Mouse (Mus musculus): ENCODE data around the gene Optc. TPM values are rescaled to one million over a fixed set of nuclear protein-coding genes. Genes with fewer than 3 reads are reported as not detected.
A peak's percentile ranks its signal among the peaks of the same experiment; 100 is the strongest.

Gene Optc
- polyA plus RNA-seq, 1 experiment from 2014 or later = 3.6 TPM

DNA sequence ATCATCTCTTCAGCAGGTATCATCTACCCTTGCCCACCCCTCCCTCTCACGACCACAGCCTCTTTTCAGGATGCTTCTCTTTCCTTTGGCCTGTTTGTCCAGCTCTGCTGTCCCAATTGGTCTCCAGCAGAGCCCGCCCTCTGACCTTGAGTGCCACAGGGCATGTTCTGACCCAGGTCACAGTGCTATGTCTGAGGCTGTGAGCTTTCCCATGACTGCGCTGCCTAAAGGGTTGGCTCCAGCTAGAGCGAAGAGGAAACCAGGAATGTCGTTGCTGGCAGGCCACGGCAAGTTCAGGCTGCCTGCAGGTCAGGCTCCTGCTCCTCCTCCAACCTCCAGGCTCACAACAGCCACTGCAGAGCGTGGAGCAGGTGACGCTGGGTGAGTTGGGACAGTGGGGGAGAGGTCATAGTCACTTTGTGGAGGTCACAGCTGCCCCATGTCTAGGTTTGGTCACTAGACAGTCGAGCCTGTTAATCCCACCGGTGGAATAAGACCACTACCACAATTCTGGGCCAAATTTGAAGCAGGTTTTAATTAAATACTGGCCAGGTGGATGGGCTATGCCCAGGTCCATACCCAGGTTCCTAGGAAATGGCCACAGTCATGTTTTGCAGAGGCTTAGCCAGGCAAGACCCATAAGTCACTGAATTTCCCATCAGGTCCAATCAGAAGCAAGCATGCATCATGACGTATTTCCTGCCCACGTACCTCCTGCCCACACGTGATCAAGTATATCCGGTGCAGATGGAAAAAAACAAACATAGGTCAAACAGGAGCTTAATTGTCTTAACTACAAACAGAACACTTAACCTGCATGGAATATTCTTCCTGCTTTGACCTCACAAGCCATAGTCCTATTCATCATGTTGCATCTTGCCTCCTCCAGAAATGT is 25.7 kb upstream of the Optc start:
- peak overlapping the region; percentile 70 for H3K27ac ChIP-seq
- H3K9me3 ChIP-seq = no peaks in the 10 kb centered on the region; the same call in 1 of the 2 replicates
- peak; percentile 23 for DNase-seq (ENCODE audit: low spot score)
- H3K4me1 ChIP-seq (replicated peaks) = peaks cover 19% of the 10 kb centered on the region
- H3K36me3 ChIP-seq = no peaks in the 10 kb centered on the region
- 62% methylated on average over 14 of the region's 14 CpGs for WGBS
- H3K27me3 ChIP-seq (ENCODE audit: insufficient read depth, poor library complexity, severe bottlenecking) = no peaks in the 10 kb centered on the region
- no peak overlapping the region for H3K4me3 ChIP-seq

- DNase-seq (ENCODE audit: low spot score) = no peak
Measured at GRCm38 (mm10) chr1:133929980-133930379, 22.2 kb upstream of the Optc start.

DNA sequence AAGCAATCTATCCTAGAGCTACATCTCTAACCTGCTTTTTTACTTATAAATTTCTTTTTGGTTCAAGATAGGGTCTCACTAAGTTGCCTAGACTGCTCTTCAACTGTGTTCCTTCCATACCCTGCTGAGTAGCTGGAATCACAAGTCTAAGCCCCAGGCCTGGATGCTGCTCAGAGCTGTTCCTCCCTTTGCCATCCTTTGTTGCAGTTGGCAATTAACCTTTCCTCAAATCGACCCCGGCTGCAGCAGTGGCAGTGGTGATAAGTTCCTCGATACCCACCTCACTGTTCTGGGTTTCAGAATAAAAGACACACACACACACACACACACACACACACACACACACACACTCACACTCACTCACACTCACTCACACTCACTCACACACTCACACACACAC is 17.4 kb upstream of the Optc start:
- Histone ChIP-seq H3K4me3 (no peak overlapping the region), H3K27me3 (ENCODE audit: insufficient read depth, poor library complexity, severe bottlenecking) (peaks cover 3% of the 10 kb centered on the region; the same call in 1 of the 2 replicates), H3K36me3 (no peaks in the 10 kb centered on the region), H3K27ac (no peak overlapping the region), H3K4me1 (replicated peaks) (peaks cover 27% of the 10 kb centered on the region), H3K9me3 (0 out of 2 replicates have a peak, but pooled peaks cover 4% of the 10 kb centered on the region)
- WGBS = 95% methylated on average over 3 of the region's 3 CpGs
- DNase-seq (ENCODE audit: low spot score) = no peak

More at GRCm38 (mm10) chr1:133929980-133930379, 22.2 kb upstream of the Optc start:
- H3K9me3 ChIP-seq = 0 out of 2 replicates have a peak, but pooled peaks cover 4% of the 10 kb centered on the region
- H3K4me3 ChIP-seq = no peak overlapping the region
- peaks cover 19% of the 10 kb centered on the region for H3K4me1 ChIP-seq (replicated peaks)
- no peak overlapping the region for H3K27ac ChIP-seq
- H3K36me3 ChIP-seq = no peaks in the 10 kb centered on the region
- WGBS = 56% methylated on average over 3 of the region's 3 CpGs
- H3K27me3 ChIP-seq (ENCODE audit: insufficient read depth, poor library complexity, severe bottlenecking) = no peaks in the 10 kb centered on the region

DNA sequence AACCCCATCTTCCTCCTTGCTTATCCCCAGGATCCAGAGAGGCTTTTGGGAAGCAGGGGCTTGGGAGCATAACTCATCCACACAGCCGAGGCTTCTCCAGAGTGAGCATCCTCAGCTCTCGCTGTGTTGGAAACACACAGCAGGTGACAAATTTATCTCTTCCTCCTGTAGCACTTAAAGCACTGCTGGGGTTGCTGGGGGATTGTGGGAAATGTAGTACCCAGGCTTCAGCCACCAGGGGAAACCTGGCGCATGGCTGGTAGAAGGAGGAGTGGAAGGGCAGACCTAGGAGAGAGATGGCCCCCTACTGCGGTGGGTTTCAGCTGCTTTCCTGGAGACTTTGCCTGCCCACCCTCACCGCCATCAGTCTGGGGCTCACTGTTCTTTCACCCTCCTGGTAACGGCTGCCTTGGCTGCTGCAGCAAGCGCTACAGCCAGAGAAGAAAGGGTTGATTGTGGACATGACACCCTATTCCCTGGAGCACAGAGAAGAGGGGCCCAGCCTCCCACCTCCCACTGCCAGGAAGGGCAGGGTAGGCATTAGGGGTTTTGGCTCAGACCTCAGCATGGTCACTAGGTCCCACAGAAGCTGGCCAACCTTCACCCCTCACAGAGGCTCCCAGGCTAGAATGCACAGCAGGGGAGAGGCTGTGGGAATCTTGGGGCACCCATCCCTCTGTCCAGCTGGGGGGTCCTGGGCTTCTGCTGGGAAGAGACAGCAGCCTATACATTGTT is 16.5 kb upstream of the Optc start:
- no peaks in the 10 kb centered on the region for H3K36me3 ChIP-seq
- 0 out of 2 replicates have a peak, but pooled peaks cover 4% of the 10 kb centered on the region for H3K9me3 ChIP-seq
- H3K27me3 ChIP-seq (ENCODE audit: insufficient read depth, poor library complexity, severe bottlenecking) = peaks cover 5% of the 10 kb centered on the region; the same call in 1 of the 2 replicates
- no peak overlapping the region for H3K4me3 ChIP-seq
- DNase-seq (ENCODE audit: low spot score) = peak; percentile 46
- peaks cover 36% of the 10 kb centered on the region for H3K4me1 ChIP-seq (replicated peaks)
- 19% methylated on average over 7 of the region's 7 CpGs for WGBS
- peak overlapping the region; percentile 57 for H3K27ac ChIP-seq

- no peak overlapping the region for H3K27ac ChIP-seq
- 92% methylated on average over 5 of the region's 5 CpGs for WGBS
- no peak overlapping the region for H3K4me3 ChIP-seq
- 0 out of 2 replicates have a peak, but pooled peaks cover 4% of the 10 kb centered on the region for H3K9me3 ChIP-seq
- H3K36me3 ChIP-seq = no peaks in the 10 kb centered on the region
- H3K4me1 ChIP-seq (replicated peaks) = peaks cover 43% of the 10 kb centered on the region
- peaks cover 15% of the 10 kb centered on the region; the same call in 1 of the 2 replicates for H3K27me3 ChIP-seq (ENCODE audit: insufficient read depth, poor library complexity, severe bottlenecking)
- DNase-seq (ENCODE audit: low spot score) = no peak
Measured at GRCm38 (mm10) chr1:133923071-133923470, 15.3 kb upstream of the Optc start.

GRCm38 (mm10) chr1:133921304-133921751 is 13.5 kb upstream of the Optc start, which contains the start of gene Prelp:
TSS of gene Prelp (minus strand) at chr1:133921414.
- Histone ChIP-seq H3K9me3 (0 out of 2 replicates have a peak, but pooled peaks cover under 1% of the 10 kb centered on the region), H3K4me3 (no peak within 1 kb of the TSS), H3K27me3 (ENCODE audit: insufficient read depth, poor library complexity, severe bottlenecking) (peaks cover 18% of the 10 kb centered on the region; the same call in 1 of the 2 replicates), H3K36me3 (no peaks in the 10 kb centered on the region), H3K4me1 (replicated peaks) (peaks cover 56% of the 10 kb centered on the region), H3K27ac (peak within 1 kb of the TSS; percentile 77)
- 32% methylated on average over 8 of the region's 8 CpGs for WGBS
- no peak for DNase-seq (ENCODE audit: low spot score)

DNA sequence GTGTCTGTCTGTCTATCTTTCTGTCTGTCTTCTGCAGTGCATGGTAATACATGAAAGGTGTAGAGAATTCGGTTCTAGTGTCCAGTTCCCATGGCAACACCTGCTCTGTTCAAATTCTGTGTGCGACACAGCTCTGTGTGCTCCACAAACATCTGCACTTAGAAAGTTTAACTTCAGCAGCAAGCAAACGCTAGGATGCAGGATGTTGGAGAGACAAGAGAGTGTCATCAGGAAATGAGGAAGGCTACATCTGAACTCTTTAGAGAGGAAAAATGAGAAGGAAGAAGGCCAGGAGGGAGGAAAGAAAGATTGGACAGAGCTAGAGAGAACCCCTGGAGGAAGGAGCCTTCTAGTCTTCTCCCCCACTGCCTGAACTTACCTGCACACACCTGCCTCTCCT is 13.1 kb upstream of the Optc start:
- Histone ChIP-seq H3K4me3 (no peak overlapping the region), H3K9me3 (no peaks in the 10 kb centered on the region), H3K4me1 (replicated peaks) (peaks cover 56% of the 10 kb centered on the region), H3K27me3 (ENCODE audit: insufficient read depth, poor library complexity, severe bottlenecking) (peaks cover 18% of the 10 kb centered on the region; the same call in 1 of the 2 replicates), H3K27ac (peak overlapping the region; percentile 74), H3K36me3 (no peaks in the 10 kb centered on the region)
- 41% methylated on average over 3 of the region's 3 CpGs for WGBS
- DNase-seq (ENCODE audit: low spot score) = no peak

DNA sequence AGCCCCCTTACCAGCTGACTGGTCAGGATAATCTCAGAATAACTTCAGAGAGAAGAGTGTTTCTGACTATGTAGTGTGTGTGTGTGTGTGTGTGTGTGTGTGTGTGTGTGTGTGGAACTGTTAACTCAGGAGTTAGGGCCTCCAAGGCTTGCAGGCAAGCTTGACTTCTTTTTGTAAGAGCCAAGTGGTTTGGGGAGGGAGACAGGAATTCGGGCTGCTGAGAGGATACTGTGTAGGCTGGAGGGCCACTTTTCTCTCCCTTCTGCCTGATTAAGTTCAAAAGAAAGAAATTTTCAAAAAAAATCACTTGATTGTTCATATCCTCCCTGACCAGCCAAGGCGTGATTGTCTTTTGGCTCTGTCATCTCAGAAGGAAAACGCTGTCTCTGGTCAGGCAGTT is 12.6 kb upstream of the Optc start:
- H3K27ac ChIP-seq = peak overlapping the region; percentile 77
- no peak overlapping the region for H3K4me3 ChIP-seq
- WGBS = 47% methylated on average over 3 of the region's 3 CpGs
- no peak for DNase-seq (ENCODE audit: low spot score)
- H3K4me1 ChIP-seq (replicated peaks) = peaks cover 56% of the 10 kb centered on the region
- H3K27me3 ChIP-seq (ENCODE audit: insufficient read depth, poor library complexity, severe bottlenecking) = peaks cover 18% of the 10 kb centered on the region; the same call in 1 of the 2 replicates
- H3K9me3 ChIP-seq = no peaks in the 10 kb centered on the region
- H3K36me3 ChIP-seq = no peaks in the 10 kb centered on the region

- H3K27ac ChIP-seq = peak overlapping the region; percentile 79
- no peaks in the 10 kb centered on the region for H3K9me3 ChIP-seq
- 38% methylated on average over 6 of the region's 6 CpGs for WGBS
- H3K27me3 ChIP-seq (ENCODE audit: insufficient read depth, poor library complexity, severe bottlenecking) = peaks cover 18% of the 10 kb centered on the region; the same call in 1 of the 2 replicates
- no peaks in the 10 kb centered on the region for H3K36me3 ChIP-seq
- no peak for DNase-seq (ENCODE audit: low spot score)
- H3K4me1 ChIP-seq (replicated peaks) = peaks cover 46% of the 10 kb centered on the region
- H3K4me3 ChIP-seq = no peak overlapping the region
Measured at GRCm38 (mm10) chr1:133918088-133918470, 10.3 kb upstream of the Optc start.

GRCm38 (mm10) chr1:133917456-133918087 is 9.8 kb upstream of the Optc start:
- peaks cover 18% of the 10 kb centered on the region; the same call in 1 of the 2 replicates for H3K27me3 ChIP-seq (ENCODE audit: insufficient read depth, poor library complexity, severe bottlenecking)
- 0 out of 2 replicates have a peak overlapping the region, but pooled peaks have one; percentile 13 for H3K4me3 ChIP-seq
- WGBS = 21% methylated on average over 11 of the region's 11 CpGs
- H3K27ac ChIP-seq = peak overlapping the region; percentile 79
- H3K36me3 ChIP-seq = no peaks in the 10 kb centered on the region
- peaks cover 46% of the 10 kb centered on the region for H3K4me1 ChIP-seq (replicated peaks)
- no peak for DNase-seq (ENCODE audit: low spot score)
- no peaks in the 10 kb centered on the region for H3K9me3 ChIP-seq

GRCm38 (mm10) chr1:133915723-133916355 is 8.0 kb upstream of the Optc start:
- no peaks in the 10 kb centered on the region for H3K9me3 ChIP-seq
- H3K4me1 ChIP-seq (replicated peaks) = peaks cover 35% of the 10 kb centered on the region
- 65% methylated on average over 8 of the region's 8 CpGs for WGBS
- DNase-seq (ENCODE audit: low spot score) = no peak
- no peaks in the 10 kb centered on the region for H3K36me3 ChIP-seq
- no peak overlapping the region for H3K27ac ChIP-seq
- H3K27me3 ChIP-seq (ENCODE audit: insufficient read depth, poor library complexity, severe bottlenecking) = peaks cover 20% of the 10 kb centered on the region
- H3K4me3 ChIP-seq = no peak overlapping the region

- H3K27me3 ChIP-seq (ENCODE audit: insufficient read depth, poor library complexity, severe bottlenecking) = peaks cover 27% of the 10 kb centered on the region
- no peak overlapping the region for H3K27ac ChIP-seq
- no peaks in the 10 kb centered on the region for H3K36me3 ChIP-seq
- H3K4me3 ChIP-seq = no peak overlapping the region
- peaks cover 28% of the 10 kb centered on the region for H3K4me1 ChIP-seq (replicated peaks)
- WGBS = 88% methylated on average over 13 of the region's 13 CpGs
- no peak for DNase-seq (ENCODE audit: low spot score)
- no peaks in the 10 kb centered on the region for H3K9me3 ChIP-seq
Measured at GRCm38 (mm10) chr1:133915115-133915514, 7.3 kb upstream of the Optc start.
